Comparison of ENCODE assay signal across 20 mouse cellular contexts in the genomic region with DNA sequence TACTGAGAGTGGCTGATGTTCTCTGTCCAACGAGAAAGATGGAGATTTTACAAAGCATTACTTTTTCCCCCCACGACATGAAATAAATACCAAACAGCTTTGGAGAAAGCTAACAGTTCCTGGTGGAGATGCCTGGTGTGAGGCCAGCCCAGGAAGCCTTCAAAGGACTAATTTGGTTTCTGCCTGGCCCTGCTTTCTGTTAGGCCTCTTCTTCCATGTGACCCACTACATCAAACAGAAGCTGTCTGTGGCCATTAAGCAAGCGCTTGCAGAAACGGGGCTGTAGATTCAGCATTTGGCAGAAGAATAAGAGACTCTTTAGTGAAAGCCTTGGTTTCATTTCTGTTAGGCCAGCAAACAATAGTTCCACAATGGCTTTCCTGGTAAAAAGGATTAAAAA.
"Had no signal": no experiment of that assay in that cellular context is flagged by ENCODE, and none has a peak within 500 bp of the region (broad histone marks: within the 10 kb centered on the region; RNA-seq: fewer than 3 reads in every experiment).

No protein-coding gene starts in this region.

- H3K27me3 ChIP-seq: limb, embryonic 13.5 days; liver, embryonic 12.5 days; liver, embryonic 15.5 days; midbrain, embryonic 13.5 days; neural tube, embryonic 13.5 days had no signal

- H3K9me3 ChIP-seq: limb, embryonic 10.5 days; limb, embryonic 13.5 days; liver, embryonic 12.5 days; liver, embryonic 15.5 days; lung, embryonic 15.5 days; midbrain, embryonic 13.5 days; neural tube, embryonic 13.5 days had no signal

- H3K4me1 ChIP-seq: limb, embryonic 10.5 days; limb, embryonic 13.5 days; liver, embryonic 15.5 days; lung, embryonic 15.5 days; midbrain, embryonic 13.5 days; neural tube, embryonic 13.5 days had no signal

- ATAC-seq: liver, embryonic 12.5 days; midbrain, embryonic 13.5 days; midbrain, embryonic 16.5 days had no signal

- H3K4me2 ChIP-seq: limb, embryonic 13.5 days; liver, embryonic 12.5 days; liver, embryonic 15.5 days; lung, embryonic 15.5 days; midbrain, embryonic 13.5 days; neural tube, embryonic 13.5 days had no signal

- DNase-seq: kidney, adult 9 months; kidney, postnatal 14 days; kidney, postnatal 4 days; liver; lung, adult 18-20 months; lung, postnatal 10 days; lung, postnatal 36 days; retina, postnatal 1 day; right cerebral cortex, postnatal 25 days; thymus, adult 18-20 months; thymus, postnatal 36 days had no signal

- H3K36me3 ChIP-seq: limb, embryonic 10.5 days; limb, embryonic 13.5 days; liver, embryonic 12.5 days; liver, embryonic 15.5 days; lung, embryonic 15.5 days; midbrain, embryonic 13.5 days; neural tube, embryonic 13.5 days had no signal

- H3K4me3 ChIP-seq: limb, embryonic 10.5 days; limb, embryonic 13.5 days; liver, embryonic 12.5 days; liver, embryonic 15.5 days; lung, embryonic 15.5 days; midbrain, embryonic 13.5 days; myocyte; neural tube, embryonic 13.5 days had no signal

- H3K27ac ChIP-seq: limb, embryonic 10.5 days; limb, embryonic 13.5 days; liver, embryonic 12.5 days; liver, embryonic 15.5 days; lung, embryonic 15.5 days; midbrain, embryonic 13.5 days; neural tube, embryonic 13.5 days had no signal

- H3K9ac ChIP-seq: limb, embryonic 13.5 days; liver, embryonic 12.5 days; liver, embryonic 15.5 days; lung, embryonic 15.5 days; midbrain, embryonic 13.5 days; neural tube, embryonic 13.5 days had no signal
